Mouse (Mus musculus) lung, postnatal 10 days (tissue): ENCODE data around the gene Ushbp1.
"Not testable (repeated sequence)": the region's sequence is repeated elsewhere in the genome, so short reads cannot be mapped to it uniquely, and the experiment has no call there.

Source experiments
- DNase-seq: peaks from one replicate; pipeline ENCODE4 v3.0.0; 2021

Ushbp1 gene

DNA sequence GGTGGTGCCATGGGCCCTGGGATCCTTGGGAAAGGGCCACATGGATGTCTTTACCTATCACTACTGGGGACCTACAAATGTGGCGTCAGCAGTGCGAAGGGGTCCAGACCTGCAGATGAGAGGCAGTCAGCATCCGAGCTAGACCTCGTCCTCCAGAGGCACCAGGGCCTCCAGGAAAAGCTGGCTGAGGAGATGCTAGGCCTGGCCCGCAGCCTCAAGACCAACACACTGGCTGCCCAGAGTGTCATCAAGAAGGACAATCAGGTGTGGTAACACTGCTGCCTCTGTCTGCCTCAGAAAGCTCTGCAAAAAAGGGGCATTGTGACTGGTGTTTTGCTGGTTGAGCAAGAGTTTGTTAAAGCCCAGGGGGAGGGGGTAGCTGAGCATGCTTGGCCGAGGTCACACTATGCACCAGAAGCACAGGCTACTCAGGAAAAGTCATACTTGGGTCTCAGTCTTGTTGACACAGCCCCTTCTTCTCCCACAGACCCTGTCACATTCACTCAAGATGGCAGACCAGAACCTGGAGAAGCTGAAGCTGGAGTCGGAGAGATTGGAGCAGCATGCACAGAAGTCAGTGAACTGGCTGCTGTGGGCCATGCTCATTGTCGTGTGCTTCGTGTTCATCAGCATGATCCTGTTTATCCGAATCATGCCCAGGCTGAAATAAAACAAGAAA lies 26.4 kb downstream of the Ushbp1 start:
- no peak for DNase-seq

- no peak for DNase-seq
These were observed 27.2 kb downstream of the Ushbp1 start for GRCm38 (mm10) chr8:71368366-71368765.

DNA sequence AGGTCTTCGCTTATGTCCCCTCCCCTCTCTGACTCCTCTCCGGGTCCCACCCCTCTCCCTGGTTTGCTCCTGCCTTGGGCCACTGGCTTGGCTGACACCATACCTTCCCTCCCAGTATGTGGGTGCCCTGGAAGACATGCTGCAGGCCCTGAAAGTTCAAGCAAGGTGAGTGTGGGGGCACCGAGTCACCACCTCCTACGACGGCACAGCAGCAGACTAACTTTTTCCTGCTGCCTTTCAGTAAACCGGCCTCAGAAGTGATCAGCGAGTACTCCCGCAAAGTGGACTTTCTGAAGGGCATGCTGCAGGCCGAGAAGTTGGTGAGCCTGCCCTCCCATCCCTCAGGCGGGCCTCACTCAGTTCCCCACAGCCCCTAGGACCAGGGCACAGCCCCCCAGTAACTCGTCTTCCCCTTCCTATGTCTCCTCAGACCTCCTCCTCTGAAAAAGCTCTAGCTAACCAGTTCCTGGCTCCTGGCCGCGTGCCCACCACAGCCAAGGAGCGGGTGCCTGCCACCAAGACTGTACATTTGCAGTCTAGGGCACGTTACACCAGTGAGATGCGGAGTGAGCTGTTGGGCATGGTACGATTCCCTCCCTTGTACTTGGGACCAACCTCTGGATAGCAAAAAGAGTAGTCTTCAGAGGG lies 27.9 kb downstream of the Ushbp1 start:
- peak; percentile 19 for DNase-seq

DNA sequence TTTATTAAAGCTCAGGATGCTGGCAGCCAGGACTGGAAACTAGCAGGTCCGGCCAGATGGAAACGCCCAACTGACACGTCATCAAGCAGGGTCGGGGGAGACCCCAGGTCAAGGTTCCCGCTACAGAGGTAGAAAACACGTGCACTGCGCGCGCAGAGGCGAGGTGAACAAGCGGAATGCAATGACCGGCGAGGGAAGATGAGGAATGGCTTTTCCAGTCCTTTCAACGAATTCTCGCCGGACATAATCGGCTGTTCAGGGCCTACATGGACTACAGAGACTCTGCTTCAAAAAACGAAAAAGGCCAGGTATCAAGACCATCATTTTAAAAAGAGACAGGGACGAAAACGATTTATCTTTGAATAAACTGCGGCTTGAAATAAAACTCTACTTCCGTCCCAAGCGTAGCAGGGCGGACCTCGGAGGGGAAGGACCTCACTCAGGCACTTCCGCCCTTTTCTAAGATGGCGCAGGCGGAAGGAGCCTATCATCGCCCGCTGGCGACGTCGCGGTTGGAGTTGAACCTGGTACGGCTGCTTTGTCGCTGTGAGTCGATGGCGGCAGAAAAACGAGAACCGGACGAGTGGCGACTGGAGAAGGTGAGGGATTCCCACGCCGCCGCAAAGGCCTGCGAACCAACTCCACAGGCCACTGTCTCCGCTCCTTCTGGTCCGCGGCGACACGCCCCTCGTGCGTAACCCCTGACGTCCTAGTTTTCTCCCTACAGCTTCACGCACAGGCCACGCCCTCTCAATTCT lies 28.7 kb downstream of the Ushbp1 start, which contains the start of gene Use1:
TSS of gene Use1 (plus strand) at position 78 of the 758 bp plus-strand sequence.
- peak; percentile 95 for DNase-seq

DNA sequence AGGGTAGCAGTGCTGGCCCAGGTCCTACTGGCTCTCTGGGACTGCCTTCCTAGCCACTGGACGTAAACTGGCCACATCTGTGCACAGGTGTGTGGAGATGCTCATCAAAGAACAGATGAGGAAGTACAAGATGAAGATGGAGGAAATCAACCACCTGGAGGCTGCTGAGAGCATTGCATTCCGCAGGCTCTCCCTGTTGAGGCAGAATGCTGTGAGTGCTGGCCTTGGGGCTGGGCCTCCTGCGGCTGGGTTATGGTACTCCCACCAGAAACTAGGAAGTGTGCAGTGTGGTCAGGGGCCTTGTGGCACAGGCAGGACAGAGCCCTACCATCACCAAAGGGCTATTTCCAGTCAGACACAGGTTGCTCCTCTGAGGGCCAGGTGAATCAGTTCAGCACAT lies 37.6 kb downstream of the Ushbp1 start:
- no peak for DNase-seq

GRCm38 (mm10) chr8:71351520-71351919 lies 44.1 kb downstream of the Ushbp1 start:
- DNase-seq = no peak

- no peak for DNase-seq
These were observed 44.5 kb downstream of the Ushbp1 start for GRCm38 (mm10) chr8:71351117-71351516.

GRCm38 (mm10) chr8:71346581-71346980 lies 49.0 kb downstream of the Ushbp1 start:
- DNase-seq = no peak

- DNase-seq = peak; percentile 51
These were observed 55.0 kb downstream of the Ushbp1 start for GRCm38 (mm10) chr8:71340625-71341024.

GRCm38 (mm10) chr8:71337834-71338233 lies 57.8 kb downstream of the Ushbp1 start:
- not testable (repeated sequence) for DNase-seq
